Mouse (Mus musculus) CH12.LX (cell line): ENCODE measurements around the gene Irx5.

Experiments used
- CHD1 ChIP-seq: IDR thresholded peaks from 2 replicates; pipeline ENCODE4 v1.6.1; 2012; ENCODE audit warnings: low read depth, low read length, improper control_type of control experiment, inconsistent platforms
- CHD2 ChIP-seq: IDR thresholded peaks from 2 replicates; pipeline ENCODE4 v1.6.1; 2011; ENCODE audit warnings: low read length, improper control_type of control experiment
- CTCF ChIP-seq, 2 experiments: IDR thresholded peaks in 1 of 2; conservative IDR thresholded peaks in 1 of 2; 2 replicates each; pipeline ENCODE4 v1.5.1; 2011 to 2012; ENCODE audit warnings: low read depth in 2 of 2, low read length in 2 of 2, improper control_type of control experiment in 1 of 2, inconsistent platforms in 1 of 2, mild to moderate bottlenecking in 1 of 2, moderate library complexity in 1 of 2
- POLR2A ChIP-seq: IDR thresholded peaks from 2 replicates; pipeline ENCODE4 v1.6.1; 2011; ENCODE audit warnings: low read depth, mild to moderate bottlenecking, improper control_type of control experiment, low read length
- USF1 ChIP-seq: IDR thresholded peaks from 2 replicates; pipeline ENCODE4 v1.6.1; 2014; ENCODE audit warnings: low read depth, mild to moderate bottlenecking, inconsistent platforms, low read length, improper control_type of control experiment
- ZMIZ1 ChIP-seq: IDR thresholded peaks from 2 replicates; pipeline ENCODE4 v1.6.1; 2012; ENCODE audit warnings: low read depth, mild to moderate bottlenecking, inconsistent platforms, low read length, improper control_type of control experiment

DNA sequence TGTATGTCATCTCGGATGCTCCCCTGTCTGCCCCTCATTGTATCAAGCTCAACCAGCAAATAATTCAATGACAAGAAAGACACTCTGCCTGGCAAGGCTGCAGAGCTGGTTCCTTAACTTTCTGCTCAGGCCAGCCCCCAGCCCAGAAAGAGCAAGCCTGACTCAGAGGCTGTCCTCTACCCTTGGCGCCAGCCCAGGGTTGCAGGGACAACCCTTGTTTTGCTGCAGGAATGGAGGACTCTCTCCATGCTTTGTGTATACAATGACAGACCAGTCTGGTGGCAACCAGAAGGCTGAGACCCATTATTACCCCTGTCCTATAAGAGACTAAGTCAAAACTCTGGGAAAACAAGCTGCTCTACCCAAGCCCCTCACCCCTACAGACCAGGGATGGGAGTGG lies 46.8 kb downstream of the Irx5 start:
- TF ChIP-seq CTCF (conservative IDR thresholded peaks at IDR 0.05 in 1 of 2, IDR thresholded peaks at IDR 0.05 in 1 of 2; ENCODE audit: low read depth in 2 of 2, low read length in 2 of 2), result no peak
- TF ChIP-seq CHD2, result no peak
- TF ChIP-seq ZMIZ1, result no peak
- no peak for TF ChIP-seq USF1
- no peak for TF ChIP-seq POLR2A
- TF ChIP-seq CHD1, result no peak
